Mouse (Mus musculus): ENCODE data around the gene Acat1. TPM values are rescaled to one million over a fixed set of nuclear protein-coding genes. Genes with fewer than 3 reads are reported as not detected.

Gene Acat1
- total RNA-seq, 2 experiments from 2014 or later = 148 to 192 TPM

DNA sequence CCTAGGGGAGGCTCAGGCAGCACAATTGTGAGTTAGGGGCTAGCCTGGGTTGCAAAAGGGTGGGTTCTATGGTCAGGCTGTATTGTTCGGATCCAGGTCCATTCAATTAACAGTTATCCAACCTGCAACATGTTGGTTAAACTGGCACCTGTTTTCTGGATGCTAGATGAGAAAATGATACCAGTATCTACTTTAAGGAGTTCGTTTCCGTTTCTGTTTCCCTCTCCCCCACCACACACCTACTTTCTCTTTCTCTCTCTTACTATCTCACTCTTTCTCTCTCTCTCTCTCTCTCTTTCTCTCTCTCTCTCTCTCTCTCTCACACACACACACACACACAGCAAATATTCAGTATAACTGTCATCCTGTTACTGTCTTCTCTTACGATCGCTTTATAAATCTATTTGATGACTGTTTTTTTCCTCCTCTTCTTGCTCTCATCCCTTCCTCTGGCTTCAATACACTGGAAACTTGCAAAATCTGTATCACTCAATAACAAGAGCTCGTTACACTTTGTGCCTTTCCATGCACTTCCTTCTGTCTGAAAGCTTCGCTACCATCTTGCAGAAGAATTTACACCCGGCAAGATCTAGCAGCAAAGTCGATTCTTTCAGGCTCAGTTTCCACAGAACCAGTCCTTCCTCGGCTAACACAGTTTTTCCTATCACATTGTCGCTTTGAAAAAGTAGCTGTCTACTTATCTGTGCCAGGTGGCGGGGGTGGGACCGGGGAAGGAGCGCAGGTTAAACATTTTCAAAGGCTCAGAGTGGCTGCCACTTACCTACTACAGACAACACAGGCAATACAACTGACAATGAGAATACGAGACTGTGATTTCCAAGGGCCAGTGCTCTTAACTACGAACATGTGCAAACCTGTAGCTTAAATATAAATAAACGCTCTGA, 74.5 kb downstream of the Acat1 start:
- no peak for DNase-seq (ENCODE audit: low spot score in 2 of 2)

Other genes with a start within 250 kb of the Acat1 start
- 10 to 100 TPM; 23.3 to 25.1 TPM for gene Kdelc2, start 226.4 kb downstream of the Acat1 start, total RNA-seq (2021)
- 1 to 10 TPM; 1.9 to 2.3 TPM for gene 4930550C14Rik, start 208.1 kb downstream of the Acat1 start, total RNA-seq (2021)
- gene Atm, start 73.6 kb downstream of the Acat1 start, total RNA-seq (2021) = 10 to 100 TPM; 17.4 to 20.9 TPM
- gene Npat, start 73.3 kb downstream of the Acat1 start, total RNA-seq (2021) = 10 to 100 TPM; 21.3 to 24.4 TPM
- gene Cul5, start 59.6 kb upstream of the Acat1 start, total RNA-seq (2021) = 10 to 100 TPM; 39.2 to 40.6 TPM
- 1 to 10 TPM in 1 of 2 experiments, under 1 TPM in 1; 0.90 to 1.0 TPM for gene Rab39, start 95.8 kb upstream of the Acat1 start, total RNA-seq (2021)
- 1 to 10 TPM; 1.6 to 5.5 TPM for gene Slc35f2, start 161.2 kb upstream of the Acat1 start, total RNA-seq (2021)
- 1 to 10 TPM; 5.4 to 5.5 TPM for gene Sln, start 239.8 kb upstream of the Acat1 start, total RNA-seq (2021)

All from adrenal gland, postnatal 4 days (tissue).